Mouse (Mus musculus): ENCODE results near the gene Rpp21. TPM values are rescaled to one million over a fixed set of nuclear protein-coding genes. Genes with fewer than 3 reads are reported as not detected.

Rpp21 gene
- polyA plus RNA-seq, 1 experiment from 2014 or later = 83.2 TPM

DNA sequence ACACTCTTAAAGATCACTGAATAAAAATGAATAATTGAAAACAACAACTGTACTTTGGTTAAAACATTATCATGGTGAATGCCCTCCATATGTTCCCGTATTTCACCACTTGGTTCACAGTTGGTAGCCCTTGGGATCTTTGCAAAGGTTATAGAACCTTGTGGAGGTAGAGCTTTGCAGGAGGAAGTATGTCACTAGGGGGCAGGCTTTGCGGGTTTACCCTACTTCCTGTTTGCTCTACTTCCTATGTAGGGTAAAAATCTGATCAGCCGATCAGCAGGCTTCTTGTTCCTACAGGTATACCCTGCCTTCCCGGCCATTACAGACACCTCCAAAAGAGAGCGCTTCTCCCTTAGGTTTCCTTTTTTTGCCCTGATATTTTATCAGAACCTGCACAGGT lies 8.0 kb upstream of the Rpp21 start:
- no peak overlapping the region for H3K4me2 ChIP-seq
- peak; percentile 41 for DNase-seq (ENCODE audit: low spot score, missing footprints)
- peaks cover 14% of the 10 kb centered on the region for H3K36me3 ChIP-seq (ENCODE audit: control insufficient read depth, insufficient read depth, low read length)
- H3K27me3 ChIP-seq (ENCODE audit: control insufficient read depth, insufficient read depth, low read length) = no peaks in the 10 kb centered on the region
- no peak overlapping the region for H3K9ac ChIP-seq (ENCODE audit: low read length)
- no peak overlapping the region for H3K27ac ChIP-seq (ENCODE audit: low read depth, low read length)
- WGBS = 87% methylated on average over 5 of the region's 5 CpGs
- no peaks in the 10 kb centered on the region for H3K9me3 ChIP-seq (ENCODE audit: control insufficient read depth, low read length)
- peaks cover 8% of the 10 kb centered on the region for H3K4me1 ChIP-seq (ENCODE audit: control insufficient read depth, insufficient read depth, low read length)
- no peak overlapping the region for H3K4me3 ChIP-seq (ENCODE audit: low read depth, low read length)
- ATAC-seq (ENCODE audit: low FRiP score) = no peak

- Histone ChIP-seq H3K4me1 (ENCODE audit: control insufficient read depth, insufficient read depth, low read length) (no peaks in the 10 kb centered on the region), H3K4me3 (ENCODE audit: low read depth, low read length) (no peak overlapping the region), H3K9ac (ENCODE audit: low read length) (no peak overlapping the region), H3K9me3 (ENCODE audit: control insufficient read depth, low read length) (no peaks in the 10 kb centered on the region), H3K4me2 (no peak overlapping the region), H3K36me3 (ENCODE audit: control insufficient read depth, insufficient read depth, low read length) (peaks cover 21% of the 10 kb centered on the region), H3K27ac (ENCODE audit: low read depth, low read length) (no peak overlapping the region), H3K27me3 (ENCODE audit: control insufficient read depth, insufficient read depth, low read length) (no peaks in the 10 kb centered on the region)
- DNase-seq (ENCODE audit: low spot score, missing footprints) = no peak
- ATAC-seq (ENCODE audit: low FRiP score) = no peak
- WGBS = 88% methylated on average over 3 of the region's 3 CpGs
Measured at GRCm38 (mm10) chr17:36264273-36264925, 6.5 kb upstream of the Rpp21 start.

GRCm38 (mm10) chr17:36261511-36262166 lies 3.8 kb upstream of the Rpp21 start:
- DNase-seq (ENCODE audit: low spot score, missing footprints) (peak; percentile 12), ATAC-seq (ENCODE audit: low FRiP score) (no peak)
- Histone ChIP-seq H3K27ac (ENCODE audit: low read depth, low read length) (no peak overlapping the region), H3K4me2 (no peak overlapping the region), H3K9me3 (ENCODE audit: control insufficient read depth, low read length) (no peaks in the 10 kb centered on the region), H3K4me3 (ENCODE audit: low read depth, low read length) (no peak overlapping the region), H3K4me1 (ENCODE audit: control insufficient read depth, insufficient read depth, low read length) (peaks cover 4% of the 10 kb centered on the region; the same call in 1 of the 2 replicates), H3K9ac (ENCODE audit: low read length) (no peak overlapping the region), H3K27me3 (ENCODE audit: control insufficient read depth, insufficient read depth, low read length) (no peaks in the 10 kb centered on the region), H3K36me3 (ENCODE audit: control insufficient read depth, insufficient read depth, low read length) (peaks cover 19% of the 10 kb centered on the region)
- WGBS = 92% methylated on average over 9 of the region's 9 CpGs

DNA sequence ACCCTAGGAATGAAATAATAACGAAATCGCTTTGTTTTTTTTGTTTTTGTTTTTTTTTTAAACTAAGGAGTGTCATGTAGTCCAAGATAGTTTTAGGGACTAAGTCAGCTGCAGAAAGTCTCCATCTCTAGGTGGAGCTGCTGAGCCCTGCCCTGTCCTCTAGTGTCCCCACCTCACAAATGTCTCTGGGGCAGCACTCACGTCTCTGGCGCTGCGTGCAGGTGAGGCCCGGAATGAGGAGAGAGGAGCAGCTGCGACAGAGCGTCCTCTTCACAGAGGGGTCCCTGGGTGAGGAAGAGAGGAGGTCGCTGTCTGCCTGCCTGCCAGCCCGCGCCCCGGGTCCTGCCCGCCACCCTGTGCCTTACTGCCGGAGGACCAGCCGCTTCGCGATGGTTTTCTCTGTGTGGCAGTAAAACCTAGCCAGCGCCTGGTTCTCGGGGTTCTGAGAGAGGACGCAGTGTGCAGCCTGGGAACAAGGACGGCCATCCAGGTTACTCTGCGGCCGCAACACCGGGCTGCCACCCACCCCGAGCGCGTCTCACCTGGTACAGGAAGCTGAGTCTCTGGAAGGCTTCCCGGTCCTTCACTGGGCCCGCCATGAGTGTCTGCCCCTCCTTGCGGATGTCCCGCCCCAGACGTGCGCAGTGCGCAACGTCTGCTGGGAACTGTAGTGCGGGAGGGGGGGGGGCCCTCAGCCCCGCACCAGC lies 475 bp downstream of the Rpp21 start:
- H3K9ac ChIP-seq (ENCODE audit: low read length) = peak overlapping the region; percentile 88
- DNase-seq (ENCODE audit: low spot score, missing footprints) (peak; percentile 97), ATAC-seq (ENCODE audit: low FRiP score) (peak; percentile 97)
- 0% methylated on average over 37 of the region's 37 CpGs for WGBS
- H3K27ac ChIP-seq (ENCODE audit: low read depth, low read length) = 0 out of 2 replicates have a peak overlapping the region, but pooled peaks have one; percentile 36
- H3K36me3 ChIP-seq (ENCODE audit: control insufficient read depth, insufficient read depth, low read length) = peaks cover 13% of the 10 kb centered on the region; the same call in 1 of the 2 replicates
- peaks cover 4% of the 10 kb centered on the region; the same call in 1 of the 2 replicates for H3K4me1 ChIP-seq (ENCODE audit: control insufficient read depth, insufficient read depth, low read length)
- H3K27me3 ChIP-seq (ENCODE audit: control insufficient read depth, insufficient read depth, low read length) = no peaks in the 10 kb centered on the region
- H3K4me2 ChIP-seq = peak overlapping the region; percentile 46
- H3K9me3 ChIP-seq (ENCODE audit: control insufficient read depth, low read length) = no peaks in the 10 kb centered on the region
- peak overlapping the region; percentile 63 for H3K4me3 ChIP-seq (ENCODE audit: low read depth, low read length)

- ATAC-seq (ENCODE audit: low FRiP score) = no peak
- no peak overlapping the region for H3K4me2 ChIP-seq
- 71% methylated on average over 6 of the region's 6 CpGs for WGBS
- peak; percentile 73 for DNase-seq (ENCODE audit: low spot score, missing footprints)
- H3K4me3 ChIP-seq (ENCODE audit: low read depth, low read length) = no peak overlapping the region
- H3K27me3 ChIP-seq (ENCODE audit: control insufficient read depth, insufficient read depth, low read length) = peaks cover 7% of the 10 kb centered on the region
- H3K9ac ChIP-seq (ENCODE audit: low read length) = no peak overlapping the region
- H3K4me1 ChIP-seq (ENCODE audit: control insufficient read depth, insufficient read depth, low read length) = peaks cover 4% of the 10 kb centered on the region; the same call in 1 of the 2 replicates
- no peaks in the 10 kb centered on the region for H3K9me3 ChIP-seq (ENCODE audit: control insufficient read depth, low read length)
- no peak overlapping the region for H3K27ac ChIP-seq (ENCODE audit: low read depth, low read length)
- H3K36me3 ChIP-seq (ENCODE audit: control insufficient read depth, insufficient read depth, low read length) = no peaks in the 10 kb centered on the region
Measured at GRCm38 (mm10) chr17:36253087-36253600, 4.7 kb downstream of the Rpp21 start.

GRCm38 (mm10) chr17:36252250-36252876 lies 5.5 kb downstream of the Rpp21 start:
- ATAC-seq (ENCODE audit: low FRiP score) (no peak), DNase-seq (ENCODE audit: low spot score, missing footprints) (peak; percentile 92)
- Histone ChIP-seq H3K27me3 (ENCODE audit: control insufficient read depth, insufficient read depth, low read length) (peaks cover 7% of the 10 kb centered on the region), H3K9ac (ENCODE audit: low read length) (no peak overlapping the region; the same call in 1 of the 2 replicates), H3K4me1 (ENCODE audit: control insufficient read depth, insufficient read depth, low read length) (peaks cover 4% of the 10 kb centered on the region; the same call in 1 of the 2 replicates), H3K4me3 (ENCODE audit: low read depth, low read length) (no peak overlapping the region), H3K4me2 (peak overlapping the region; percentile 19), H3K36me3 (ENCODE audit: control insufficient read depth, insufficient read depth, low read length) (no peaks in the 10 kb centered on the region), H3K27ac (ENCODE audit: low read depth, low read length) (no peak overlapping the region), H3K9me3 (ENCODE audit: control insufficient read depth, low read length) (no peaks in the 10 kb centered on the region)
- 15% methylated on average over 25 of the region's 25 CpGs for WGBS

GRCm38 (mm10) chr17:36248886-36249285 lies 9.0 kb downstream of the Rpp21 start:
- ATAC-seq (ENCODE audit: low FRiP score) (no peak), DNase-seq (ENCODE audit: low spot score, missing footprints) (no peak)
- Histone ChIP-seq H3K9ac (ENCODE audit: low read length) (no peak overlapping the region), H3K4me1 (ENCODE audit: control insufficient read depth, insufficient read depth, low read length) (no peaks in the 10 kb centered on the region), H3K36me3 (ENCODE audit: control insufficient read depth, insufficient read depth, low read length) (no peaks in the 10 kb centered on the region), H3K4me3 (ENCODE audit: low read depth, low read length) (no peak overlapping the region), H3K4me2 (no peak overlapping the region), H3K27me3 (ENCODE audit: control insufficient read depth, insufficient read depth, low read length) (peaks cover 7% of the 10 kb centered on the region), H3K9me3 (ENCODE audit: control insufficient read depth, low read length) (no peaks in the 10 kb centered on the region), H3K27ac (ENCODE audit: low read depth, low read length) (no peak overlapping the region)
- WGBS = 28% methylated on average over 33 of the region's 33 CpGs

GRCm38 (mm10) chr17:36245741-36246140 lies 12.1 kb downstream of the Rpp21 start:
- no peak overlapping the region for H3K4me3 ChIP-seq (ENCODE audit: low read depth, low read length)
- no peak for ATAC-seq (ENCODE audit: low FRiP score)
- H3K4me2 ChIP-seq = no peak overlapping the region
- peak; percentile 79 for DNase-seq (ENCODE audit: low spot score, missing footprints)
- H3K9me3 ChIP-seq (ENCODE audit: control insufficient read depth, low read length) = no peaks in the 10 kb centered on the region
- 88% methylated on average over 2 of the region's 2 CpGs for WGBS
- H3K9ac ChIP-seq (ENCODE audit: low read length) = no peak overlapping the region
- no peaks in the 10 kb centered on the region; the same call in 1 of the 2 replicates for H3K4me1 ChIP-seq (ENCODE audit: control insufficient read depth, insufficient read depth, low read length)
- peaks cover 7% of the 10 kb centered on the region for H3K27me3 ChIP-seq (ENCODE audit: control insufficient read depth, insufficient read depth, low read length)
- no peak overlapping the region for H3K27ac ChIP-seq (ENCODE audit: low read depth, low read length)
- H3K36me3 ChIP-seq (ENCODE audit: control insufficient read depth, insufficient read depth, low read length) = no peaks in the 10 kb centered on the region
